Mouse (Mus musculus): Measurements from ENCODE around the gene Olfr883.

The Olfr883 gene

DNA sequence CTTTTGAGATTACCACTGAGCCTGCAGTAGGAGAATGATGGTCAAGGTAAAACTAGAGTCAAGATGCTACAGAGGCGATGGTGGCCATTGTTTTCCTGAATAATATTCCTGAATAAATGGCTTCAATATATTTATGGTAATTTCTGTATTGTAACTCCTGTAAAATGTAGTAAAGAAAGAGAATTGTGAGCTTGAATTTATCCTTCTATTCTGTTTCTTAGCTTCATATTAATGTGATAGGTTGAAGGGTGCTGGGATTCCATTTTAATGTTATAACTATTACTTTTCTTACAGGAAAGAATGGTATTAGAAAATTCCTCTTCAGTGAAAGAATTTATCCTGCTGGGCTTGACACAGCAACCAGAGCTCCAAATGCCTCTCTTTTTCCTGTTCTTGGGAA lies at the start of gene Olfr883:
Gene Olfr883, plus strand, starts transcription at position 301 of the 400 bp plus-strand sequence.
- no peak for DNase-seq (ENCODE audit: low spot score in 2 of 2)

- DNase-seq (ENCODE audit: low spot score in 2 of 2) = no peak
These were observed 34.1 kb upstream of the Olfr883 start, which contains the start of gene Olfr881 for GRCm38 (mm10) chr9:37991525-37991924. Olfr881 (plus strand) TSS chr9:37991825.

- DNase-seq (ENCODE audit: low spot score in 2 of 2) = no peak
These were observed 26.9 kb upstream of the Olfr883 start for GRCm38 (mm10) chr9:37998581-37999204.

- DNase-seq (ENCODE audit: low spot score in 2 of 2) = no peak
These were observed 25.6 kb upstream of the Olfr883 start for GRCm38 (mm10) chr9:38000021-38000420.

GRCm38 (mm10) chr9:38046255-38046654 lies 20.6 kb downstream of the Olfr883 start, which contains the start of gene Olfr884:
Olfr884 (plus strand) TSS chr9:38046555.
- DNase-seq (ENCODE audit: low spot score in 2 of 2) = no peak

GRCm38 (mm10) chr9:38061022-38061421 lies 35.4 kb downstream of the Olfr883 start, which contains the start of gene Olfr885:
Olfr885 (plus strand) TSS chr9:38061322.
- no peak for DNase-seq (ENCODE audit: low spot score in 2 of 2)
